Mouse (Mus musculus) hindbrain, embryonic 15.5 days (tissue): Measurements from ENCODE around the gene Sik3. TPM values are rescaled to one million over a fixed set of nuclear protein-coding genes. Genes with fewer than 3 reads are reported as not detected.

Experiments used
- ATAC-seq: fragments of 200-750 bp; cut with Nextera tagmentation; 2 replicates; pipeline ENCODE4 v1.8.0; 2017; ENCODE audit warnings: low read depth, moderate number of reproducible peaks, moderate TSS enrichment; ENCODE audit not compliant: low FRiP score
- H3K27ac ChIP-seq: fragments of 300-500 bp; sonication (generic); replicated peaks from 2 replicates; pipeline ENCODE4 v1.5.1; 2015; ENCODE audit warnings: mild to moderate bottlenecking, inconsistent platforms
- H3K27me3 ChIP-seq: fragments of 300-500 bp; sonication (generic); 2 replicates; pipeline ENCODE4 v1.6.1; 2015; ENCODE audit warnings: control low read depth, inconsistent platforms
- H3K36me3 ChIP-seq: fragments of 300-500 bp; sonication (generic); 2 replicates; pipeline ENCODE4 v1.6.1; 2015; ENCODE audit warnings: control low read depth, inconsistent platforms
- H3K4me1 ChIP-seq: fragments of 300-500 bp; sonication (generic); replicated peaks from 2 replicates; pipeline ENCODE4 v1.6.1; 2015; ENCODE audit warnings: control low read depth, inconsistent platforms
- H3K4me2 ChIP-seq: fragments of 300-500 bp; sonication (generic); 2 replicates; pipeline ENCODE4 v1.6.1; 2015; ENCODE audit warnings: moderate library complexity, mild to moderate bottlenecking, inconsistent platforms
- H3K4me3 ChIP-seq: fragments of 300-500 bp; sonication (generic); 2 replicates; pipeline ENCODE4 v1.5.1; 2015; ENCODE audit warnings: mild to moderate bottlenecking, inconsistent platforms
- H3K9ac ChIP-seq: fragments of 300-500 bp; sonication (generic); 2 replicates; pipeline ENCODE4 v1.6.1; 2015; ENCODE audit warnings: inconsistent platforms
- H3K9me3 ChIP-seq: fragments of 300-500 bp; sonication (generic); 2 replicates; pipeline ENCODE4 v1.6.1; 2016; ENCODE audit warnings: control low read depth, inconsistent platforms
- WGBS: fragments of 180-500 bp; shearing (Covaris S2); methylation state at CpG from one replicate; pipeline ENCODE4 v1.1.7; 2015; 5-methylcytosine and 5-hydroxymethylcytosine counted together
- polyA plus RNA-seq: library from polyadenylated mRNA; unstranded; fragments of >200 nt; fragmentation: Nextera tagmentation; extraction: Ambion mirVana; gene quantifications from 2 replicates; pipeline ENCODE4 v1.2.1, GENCODE M21; 2015

The Sik3 gene
- polyA plus RNA-seq, 1 experiment from 2014 or later: 12.6 TPM

DNA sequence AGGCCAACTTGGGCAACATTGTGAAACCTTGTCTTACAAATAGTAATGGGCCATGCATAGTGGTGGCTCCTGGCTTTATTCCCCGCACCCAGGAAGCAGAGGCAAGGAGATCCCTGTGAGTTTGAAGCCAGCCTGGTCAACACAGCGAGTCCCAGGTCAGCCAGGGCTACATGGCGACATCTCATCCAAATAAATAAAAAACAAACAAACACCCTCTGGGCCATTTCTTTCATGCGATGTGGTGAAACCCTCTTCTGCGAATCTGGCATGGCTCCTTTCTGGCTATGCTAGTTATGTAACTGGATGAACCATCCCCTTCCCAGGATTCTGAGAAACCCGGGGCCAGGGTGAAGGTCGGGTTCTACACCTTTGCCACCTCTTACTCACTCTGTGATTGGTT lies 243.6 kb downstream of the Sik3 start:
- Histone ChIP-seq H3K27me3 (no peaks in the 10 kb centered on the region), H3K4me1 (no peaks in the 10 kb centered on the region), H3K4me3 (no peak overlapping the region), H3K27ac (no peak overlapping the region), H3K4me2 (no peak overlapping the region), H3K9me3 (no peaks in the 10 kb centered on the region), H3K36me3 (no peaks in the 10 kb centered on the region), H3K9ac (no peak overlapping the region)
- WGBS: 93% methylated on average over 7 of the region's 7 CpGs
- ATAC-seq: no peak

DNA sequence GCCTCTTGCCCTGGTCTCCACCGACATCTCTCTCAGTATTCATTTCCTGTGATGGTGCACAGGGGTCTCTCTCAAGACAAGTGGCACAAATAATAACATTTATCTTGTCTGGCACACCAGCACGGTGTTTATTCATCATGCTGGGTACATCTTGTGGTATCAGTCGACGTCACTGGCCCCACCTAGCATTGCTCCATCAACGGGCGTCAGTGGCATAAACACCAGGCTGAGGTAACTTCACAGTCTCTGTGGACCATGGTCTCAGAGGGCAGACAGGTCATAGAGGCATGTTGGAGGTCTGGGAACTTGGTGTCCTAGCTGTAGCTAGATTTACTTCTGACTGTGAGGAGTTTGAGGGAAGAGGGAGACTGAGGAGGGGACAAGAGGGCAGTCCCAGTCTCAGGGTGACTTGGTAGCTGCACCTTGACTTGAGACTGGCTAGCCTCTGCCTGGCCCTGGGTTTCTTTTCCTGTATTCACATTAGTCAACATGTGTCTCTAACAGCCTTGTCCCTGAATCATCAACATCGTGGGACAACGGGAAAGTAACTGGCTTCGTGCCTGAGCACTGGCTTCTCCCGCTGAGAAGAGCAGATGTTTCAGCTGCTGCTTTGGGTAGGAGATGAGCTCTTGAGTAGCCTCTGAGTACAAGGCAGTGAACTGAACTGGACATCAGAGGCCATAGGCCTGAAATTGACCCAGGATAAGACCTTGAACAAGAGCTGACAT lies 244.2 kb downstream of the Sik3 start:
- H3K4me2 ChIP-seq: no peak overlapping the region
- no peaks in the 10 kb centered on the region for H3K27me3 ChIP-seq
- no peak overlapping the region for H3K4me3 ChIP-seq
- no peak overlapping the region for H3K9ac ChIP-seq
- ATAC-seq: no peak
- no peaks in the 10 kb centered on the region for H3K4me1 ChIP-seq
- H3K36me3 ChIP-seq: no peaks in the 10 kb centered on the region
- 88% methylated on average over 10 of the region's 10 CpGs for WGBS
- no peak overlapping the region for H3K27ac ChIP-seq
- H3K9me3 ChIP-seq: no peaks in the 10 kb centered on the region

DNA sequence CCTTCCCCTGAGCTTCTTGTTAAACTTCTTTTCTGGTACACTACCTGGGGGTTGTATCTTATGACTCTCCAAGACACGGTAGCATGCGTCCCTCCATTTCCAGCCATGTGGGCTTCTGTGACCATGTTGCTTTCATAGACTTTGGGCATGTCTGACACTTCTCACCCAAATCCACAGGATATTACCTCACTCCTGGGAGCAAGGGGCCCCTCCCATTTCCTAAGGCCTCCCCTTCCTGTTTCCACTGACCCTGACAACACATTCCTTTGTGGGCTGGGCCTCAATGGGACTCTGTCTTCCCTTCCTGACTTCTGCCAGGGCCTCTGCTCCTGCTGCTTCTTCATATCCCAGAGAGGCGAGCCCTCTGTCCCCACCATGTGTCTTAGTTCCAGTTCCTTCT lies 244.9 kb downstream of the Sik3 start:
- Histone ChIP-seq H3K4me3 (no peak overlapping the region), H3K9me3 (no peaks in the 10 kb centered on the region), H3K4me1 (no peaks in the 10 kb centered on the region), H3K9ac (no peak overlapping the region), H3K4me2 (no peak overlapping the region), H3K27me3 (no peaks in the 10 kb centered on the region), H3K27ac (no peak overlapping the region), H3K36me3 (no peaks in the 10 kb centered on the region)
- WGBS: 80% methylated on average over 3 of the region's 3 CpGs
- ATAC-seq: no peak

DNA sequence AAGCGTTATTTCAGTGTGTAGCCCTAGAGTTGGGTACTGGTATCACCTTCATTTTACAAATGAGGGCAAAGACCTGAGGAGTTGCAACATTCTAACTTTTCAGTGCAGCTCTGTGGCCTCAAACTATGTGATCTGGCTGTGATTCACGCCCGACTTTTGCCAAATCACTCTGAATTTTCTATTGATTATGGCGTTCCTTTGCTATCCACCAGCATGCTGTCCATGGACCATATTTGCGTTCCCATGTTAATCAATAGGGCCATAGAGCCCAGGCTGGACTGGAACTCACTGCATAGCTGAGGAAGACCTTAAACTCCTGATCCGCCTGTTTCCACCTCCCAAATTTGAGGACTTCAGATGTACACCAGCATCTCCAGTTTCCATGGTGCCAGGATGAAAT lies 246.5 kb downstream of the Sik3 start:
- H3K27me3 ChIP-seq: no peaks in the 10 kb centered on the region
- H3K4me3 ChIP-seq: no peak overlapping the region
- H3K9ac ChIP-seq: no peak overlapping the region
- WGBS: 93% methylated on average over 6 of the region's 6 CpGs
- ATAC-seq: no peak
- no peak overlapping the region for H3K27ac ChIP-seq
- H3K4me2 ChIP-seq: no peak overlapping the region
- no peaks in the 10 kb centered on the region for H3K9me3 ChIP-seq
- no peaks in the 10 kb centered on the region for H3K36me3 ChIP-seq
- H3K4me1 ChIP-seq: no peaks in the 10 kb centered on the region

DNA sequence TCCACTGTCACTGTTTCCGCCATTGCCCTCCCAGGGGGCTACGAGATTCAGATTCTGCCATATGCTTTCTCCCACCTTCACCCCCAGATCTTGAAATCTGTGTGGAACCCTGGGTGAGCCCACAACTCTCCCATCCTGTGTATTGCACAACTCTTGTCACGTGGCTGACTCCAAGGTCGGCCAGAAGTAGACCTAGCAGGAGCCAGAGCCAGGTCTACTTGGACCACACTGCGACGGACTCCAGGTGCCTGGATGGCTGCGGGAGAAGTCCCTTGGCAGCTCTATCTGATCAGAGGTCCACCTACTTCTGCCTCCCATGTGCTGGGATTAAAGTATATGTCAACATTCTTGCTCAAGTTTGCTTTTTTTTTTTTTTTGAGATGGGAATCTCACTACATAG lies 248.5 kb downstream of the Sik3 start:
- no peaks in the 10 kb centered on the region for H3K4me1 ChIP-seq

DNA sequence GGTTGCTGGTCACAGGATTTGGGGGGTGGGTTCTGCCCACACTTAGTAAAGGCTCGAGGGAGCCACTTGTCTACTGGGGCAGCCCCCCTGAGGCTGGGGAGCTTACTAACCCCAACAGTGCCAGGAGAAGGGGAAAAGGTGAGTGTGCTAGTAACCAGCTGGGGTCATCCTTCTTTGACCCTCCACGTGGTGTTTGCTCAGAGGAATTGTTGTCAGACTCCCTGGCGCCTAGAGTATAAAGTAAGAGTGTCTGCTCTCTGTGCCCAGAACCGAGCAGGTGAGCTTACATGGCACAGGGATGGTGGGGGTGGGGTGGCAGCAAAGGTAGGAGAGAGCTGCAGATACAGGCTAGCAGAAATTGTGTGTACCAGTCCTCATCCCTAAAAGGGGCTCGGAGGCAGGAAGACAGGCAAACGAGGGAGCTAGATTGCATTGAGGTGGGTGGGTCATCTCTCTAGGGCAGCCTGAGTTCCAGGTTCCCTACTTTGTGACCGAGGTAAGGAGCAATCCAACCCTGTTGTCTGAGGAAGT lies 255.8 kb downstream of the Sik3 start, which contains the start of gene Apoa5:
Gene Apoa5 (plus strand): TSS at position 291 of the 531 bp plus-strand sequence.
- H3K4me3 ChIP-seq: no peak within 1 kb of the TSS
- no peaks in the 10 kb centered on the region for H3K36me3 ChIP-seq
- H3K27me3 ChIP-seq: peaks cover 13% of the 10 kb centered on the region; the same call in 1 of the 2 replicates
- no peak within 1 kb of the TSS for H3K9ac ChIP-seq
- H3K4me1 ChIP-seq: peaks cover under 1% of the 10 kb centered on the region; the same call in 1 of the 2 replicates
- H3K9me3 ChIP-seq: no peaks in the 10 kb centered on the region
- H3K27ac ChIP-seq: no peak within 1 kb of the TSS
- WGBS: 66% methylated on average over 7 of the region's 7 CpGs
- ATAC-seq: no peak
- no peak within 1 kb of the TSS for H3K4me2 ChIP-seq

More for the DNA sequence above, 248.5 kb downstream of the Sik3 start:
- no peaks in the 10 kb centered on the region for H3K36me3 ChIP-seq
- no peak overlapping the region for H3K27ac ChIP-seq
- H3K4me2 ChIP-seq: no peak overlapping the region
- 89% methylated on average over 7 of the region's 7 CpGs for WGBS
- no peak for ATAC-seq
- no peaks in the 10 kb centered on the region for H3K9me3 ChIP-seq
- no peak overlapping the region for H3K4me3 ChIP-seq
- H3K9ac ChIP-seq: no peak overlapping the region
- no peaks in the 10 kb centered on the region for H3K27me3 ChIP-seq

DNA sequence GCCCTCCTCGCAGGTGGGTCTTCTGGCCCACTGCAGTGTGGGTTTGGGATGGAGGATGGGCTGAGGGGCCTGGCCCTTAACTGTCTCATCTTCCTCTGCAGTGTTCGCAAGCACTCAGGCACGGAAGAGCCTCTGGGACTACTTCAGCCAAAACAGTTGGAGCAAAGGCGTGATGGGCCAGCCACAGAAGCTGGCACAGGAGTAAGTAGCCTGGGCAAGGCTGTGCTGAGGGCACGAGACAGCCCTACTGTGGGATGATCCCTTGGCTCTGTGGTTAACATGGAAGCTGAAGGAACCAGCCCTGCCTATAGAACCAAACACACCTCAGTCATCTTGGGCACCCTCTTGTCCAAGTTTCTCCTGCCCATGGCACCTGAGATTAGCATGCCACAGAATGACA lies 256.5 kb downstream of the Sik3 start:
- no peak overlapping the region for H3K9ac ChIP-seq
- no peak overlapping the region for H3K4me3 ChIP-seq
- no peak overlapping the region for H3K4me2 ChIP-seq
- peaks cover 13% of the 10 kb centered on the region; the same call in 1 of the 2 replicates for H3K27me3 ChIP-seq
- no peaks in the 10 kb centered on the region for H3K36me3 ChIP-seq
- H3K9me3 ChIP-seq: no peaks in the 10 kb centered on the region
- no peak overlapping the region for H3K27ac ChIP-seq
- WGBS: 83% methylated on average over 5 of the region's 5 CpGs
- ATAC-seq: no peak
- peaks cover 7% of the 10 kb centered on the region for H3K4me1 ChIP-seq

DNA sequence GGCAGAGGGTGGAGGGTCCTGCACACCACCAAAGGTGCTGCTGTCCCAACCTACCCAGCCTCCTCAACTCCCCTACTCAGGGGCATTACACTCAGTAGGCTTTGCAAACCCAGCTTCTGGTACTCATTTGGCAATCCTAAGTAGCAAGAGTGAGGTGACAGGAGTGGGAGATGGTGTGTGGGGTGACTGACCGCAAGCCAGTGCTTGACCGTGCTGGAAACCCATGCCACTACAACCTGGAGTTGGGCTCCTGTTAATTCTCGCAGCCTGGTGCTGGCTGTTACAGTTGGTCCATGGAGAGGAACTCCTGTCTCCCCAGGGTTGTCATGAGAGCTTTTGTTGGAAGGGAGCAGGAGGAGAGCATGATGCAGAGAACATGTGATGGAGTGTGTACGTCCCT lies 258.2 kb downstream of the Sik3 start:
- H3K4me2 ChIP-seq: no peak overlapping the region
- H3K9me3 ChIP-seq: no peaks in the 10 kb centered on the region
- no peak overlapping the region for H3K9ac ChIP-seq
- H3K27ac ChIP-seq: no peak overlapping the region
- H3K36me3 ChIP-seq: peaks cover 6% of the 10 kb centered on the region
- no peak for ATAC-seq
- H3K4me3 ChIP-seq: no peak overlapping the region
- H3K27me3 ChIP-seq: peaks cover 13% of the 10 kb centered on the region; the same call in 1 of the 2 replicates
- 94% methylated on average over 4 of the region's 4 CpGs for whole genome bisulfite sequencing
- H3K4me1 ChIP-seq: peaks cover 13% of the 10 kb centered on the region

DNA sequence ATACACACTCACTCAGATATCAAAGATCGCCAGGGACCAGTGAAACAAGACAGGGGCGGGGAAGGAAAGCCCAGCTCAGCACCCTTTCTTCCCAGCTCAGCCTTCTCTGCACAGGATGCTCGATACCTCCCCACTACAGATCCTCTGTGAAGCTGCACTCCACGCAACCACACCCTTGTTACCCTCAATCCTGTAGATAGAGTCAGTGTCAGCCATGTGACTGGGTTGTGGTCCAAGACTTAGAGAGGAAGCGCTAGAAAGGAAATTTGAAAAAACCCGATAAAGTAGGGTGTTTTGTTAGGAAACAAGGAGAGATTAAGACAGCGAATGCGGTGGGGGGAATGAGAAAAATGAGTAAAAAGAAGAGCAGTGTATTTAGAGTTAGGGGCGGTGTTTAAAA lies 259.4 kb downstream of the Sik3 start:
- no peak overlapping the region for H3K9ac ChIP-seq
- no peaks in the 10 kb centered on the region for H3K9me3 ChIP-seq
- H3K4me1 ChIP-seq: peaks cover 13% of the 10 kb centered on the region
- H3K27me3 ChIP-seq: peaks cover 13% of the 10 kb centered on the region; the same call in 1 of the 2 replicates
- 90% methylated on average over 9 of the region's 9 CpGs for WGBS
- H3K36me3 ChIP-seq: peaks cover 19% of the 10 kb centered on the region
- H3K27ac ChIP-seq: no peak overlapping the region
- H3K4me2 ChIP-seq: peak overlapping the region; percentile 94; the same call in 1 of the 2 replicates
- no peak overlapping the region for H3K4me3 ChIP-seq
- no peak for ATAC-seq

DNA sequence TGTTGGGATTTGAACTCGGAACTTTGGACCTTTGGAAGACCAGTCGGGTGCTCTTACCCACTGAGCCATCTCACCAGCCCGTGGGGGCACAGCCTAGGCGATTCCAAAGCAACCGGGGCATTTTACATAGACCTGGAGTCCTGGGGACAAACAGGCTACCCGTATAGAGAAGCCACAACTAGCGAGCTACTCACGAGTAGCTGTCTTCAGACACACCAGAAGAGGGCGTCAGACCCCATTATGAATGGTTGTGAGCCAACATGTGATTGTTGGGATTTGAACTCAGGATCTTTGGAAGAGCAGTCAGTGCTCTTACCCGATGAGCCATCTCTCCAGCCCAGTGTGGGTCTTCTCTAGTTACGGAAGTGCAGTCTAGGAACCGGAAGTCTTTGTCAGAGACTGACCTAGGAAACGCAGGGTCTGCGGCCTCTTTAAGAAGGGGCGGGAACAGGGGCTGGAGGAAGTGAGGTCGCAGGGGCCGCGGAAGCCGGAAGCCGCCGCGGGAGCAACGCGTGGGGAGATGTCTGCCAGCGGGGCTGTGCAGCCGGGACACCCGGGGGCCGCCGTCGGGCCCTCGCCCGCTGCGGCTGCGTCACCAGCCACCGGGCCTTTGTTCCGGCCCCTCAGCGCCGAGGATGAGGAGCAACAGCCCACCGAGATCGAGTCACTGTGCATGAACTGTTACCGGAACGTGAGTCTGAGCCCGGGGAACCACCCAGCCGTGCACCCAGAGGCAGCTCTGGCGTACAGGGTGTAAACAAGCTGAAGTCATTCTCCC lies 260.2 kb downstream of the Sik3 start, which contains the start of gene Zpr1:
Gene Zpr1 (plus strand): TSS at position 388 of the 778 bp plus-strand sequence.
- Histone ChIP-seq H3K4me3 (peak within 1 kb of the TSS; percentile 86), H3K9me3 (no peaks in the 10 kb centered on the region), H3K9ac (peak within 1 kb of the TSS; percentile 71), H3K4me1 (peaks cover 13% of the 10 kb centered on the region), H3K27ac (peak within 1 kb of the TSS; percentile 68), H3K27me3 (peaks cover 13% of the 10 kb centered on the region; the same call in 1 of the 2 replicates), H3K36me3 (peaks cover 27% of the 10 kb centered on the region), H3K4me2 (peak within 1 kb of the TSS; percentile 94)
- WGBS: 5% methylated on average over 44 of the region's 45 CpGs
- peak; percentile 95 for ATAC-seq
